Mouse (Mus musculus) heart, adult 9 months (tissue): ENCODE measurements around the gene Adamtsl3.
A peak's percentile ranks its signal among the peaks of the same experiment; 100 is the strongest.

Source experiments
- DNase-seq, 2 experiments: peaks; one replicate each; pipeline ENCODE4 v3.0.0; 2022; ENCODE audit warnings: low spot score in 2 of 2

The Adamtsl3 gene

GRCm38 (mm10) chr7:82497064-82497463 is 161.6 kb downstream of the Adamtsl3 start:
- DNase-seq, result no peak

- no peak for DNase-seq
Observed at GRCm38 (mm10) chr7:82501306-82501705, 165.8 kb downstream of the Adamtsl3 start.

GRCm38 (mm10) chr7:82502511-82502910 is 167.0 kb downstream of the Adamtsl3 start:
- DNase-seq, result peak; percentile 12 to 26

GRCm38 (mm10) chr7:82504101-82504500 is 168.6 kb downstream of the Adamtsl3 start:
- peak in 1 of 2 experiments; percentile 23 for DNase-seq

- no peak for DNase-seq
Observed at GRCm38 (mm10) chr7:82530583-82530982, 195.1 kb downstream of the Adamtsl3 start.

- DNase-seq, result peak in 1 of 2 experiments; percentile 5
Observed at GRCm38 (mm10) chr7:82531376-82531775, 195.9 kb downstream of the Adamtsl3 start.

- no peak for DNase-seq
Observed at GRCm38 (mm10) chr7:82533188-82533587, 197.7 kb downstream of the Adamtsl3 start.

GRCm38 (mm10) chr7:82533747-82534504 is 198.4 kb downstream of the Adamtsl3 start:
- no peak for DNase-seq

- DNase-seq, result no peak
Observed at GRCm38 (mm10) chr7:82544390-82544919, 209.0 kb downstream of the Adamtsl3 start.

GRCm38 (mm10) chr7:82552005-82552404 is 216.5 kb downstream of the Adamtsl3 start:
- DNase-seq, result no peak

- DNase-seq, result no peak
Observed at GRCm38 (mm10) chr7:82555803-82556202, 220.3 kb downstream of the Adamtsl3 start.

GRCm38 (mm10) chr7:82556417-82556816 is 220.9 kb downstream of the Adamtsl3 start:
- DNase-seq, result no peak

GRCm38 (mm10) chr7:82557111-82557510 is 221.6 kb downstream of the Adamtsl3 start:
- no peak for DNase-seq

- DNase-seq, result no peak
Observed at GRCm38 (mm10) chr7:82566688-82567087, 231.2 kb downstream of the Adamtsl3 start.

- no peak for DNase-seq
Observed at GRCm38 (mm10) chr7:82567811-82568210, 232.3 kb downstream of the Adamtsl3 start.

- DNase-seq, result no peak
Observed at GRCm38 (mm10) chr7:82572981-82573380, 237.5 kb downstream of the Adamtsl3 start.

GRCm38 (mm10) chr7:82580007-82580406 is 244.5 kb downstream of the Adamtsl3 start:
- DNase-seq, result no peak

GRCm38 (mm10) chr7:82581802-82582201 is 246.3 kb downstream of the Adamtsl3 start:
- no peak for DNase-seq

GRCm38 (mm10) chr7:82582534-82582933 is 247.0 kb downstream of the Adamtsl3 start:
- no peak for DNase-seq

GRCm38 (mm10) chr7:82590931-82591330 is 255.4 kb downstream of the Adamtsl3 start:
- no peak for DNase-seq

GRCm38 (mm10) chr7:82602008-82602407 is 266.5 kb downstream of the Adamtsl3 start:
- no peak for DNase-seq

- no peak for DNase-seq
Observed at GRCm38 (mm10) chr7:82605425-82605824, 269.9 kb downstream of the Adamtsl3 start.

- no peak for DNase-seq
Observed at GRCm38 (mm10) chr7:82609629-82610028, 274.1 kb downstream of the Adamtsl3 start.
